Mouse (Mus musculus) MEL (cell line): ENCODE measurements around the gene Galnt17. TPM values are rescaled to one million over a fixed set of nuclear protein-coding genes. Genes with fewer than 3 reads are reported as not detected.

ENCODE experiments used
- DNase-seq: peaks from one replicate; pipeline ENCODE4 v3.0.0; 2011; ENCODE audit warnings: low read depth, low spot score
- H3K27ac ChIP-seq: 2 replicates; pipeline ENCODE4 v1.5.1; 2012; ENCODE audit warnings: low read depth, mild to moderate bottlenecking, control low read depth, low read length, moderate library complexity; ENCODE audit not compliant: control insufficient read depth
- H3K27me3 ChIP-seq, 2 experiments: fragments of 150-350 bp in 1 of 2; sonication (generic) in 1 of 2; 2 replicates each; pipeline ENCODE4 v1.6.1; 2012; ENCODE audit warnings: low read length in 2 of 2, mild to moderate bottlenecking in 2 of 2, improper control_type of control experiment in 1 of 2, moderate library complexity in 1 of 2; ENCODE audit not compliant: insufficient read depth in 2 of 2, control insufficient read depth in 1 of 2
- H3K36me3 ChIP-seq, 2 experiments: 2 replicates each; pipeline ENCODE4 v1.6.1; 2012 to 2014; ENCODE audit warnings: low read length in 2 of 2, improper control_type of control experiment in 1 of 2, inconsistent platforms in 1 of 2, mild to moderate bottlenecking in 1 of 2; ENCODE audit not compliant: insufficient read depth in 2 of 2, control insufficient read depth in 1 of 2
- H3K4me1 ChIP-seq, 2 experiments: fragments of 150-350 bp in 1 of 2; sonication (generic) in 1 of 2; 2 replicates each; pipeline ENCODE4 v1.6.1; 2012; ENCODE audit warnings: low read length in 2 of 2, improper control_type of control experiment in 1 of 2, mild to moderate bottlenecking in 1 of 2; ENCODE audit not compliant: insufficient read depth in 2 of 2, control insufficient read depth in 1 of 2
- H3K4me3 ChIP-seq, 2 experiments: fragments of 150-350 bp in 1 of 2; sonication (generic) in 1 of 2; 2 replicates each; pipeline ENCODE4 v1.5.1; 2012; ENCODE audit warnings: low read depth in 2 of 2, low read length in 2 of 2, mild to moderate bottlenecking in 2 of 2, moderate library complexity in 2 of 2, control low read depth in 1 of 2, improper control_type of control experiment in 1 of 2; ENCODE audit not compliant: control insufficient read depth in 1 of 2, insufficient read depth in 1 of 2
- H3K79me2 ChIP-seq: 2 replicates; pipeline ENCODE4 v1.6.1; 2012; ENCODE audit warnings: mild to moderate bottlenecking, low read length, moderate library complexity; ENCODE audit not compliant: control insufficient read depth, poor library complexity, insufficient read depth
- H3K9ac ChIP-seq: 2 replicates; pipeline ENCODE4 v1.6.1; 2012; ENCODE audit warnings: low read depth, mild to moderate bottlenecking, control low read depth, low read length, moderate library complexity; ENCODE audit not compliant: control insufficient read depth, poor library complexity, severe bottlenecking
- H3K9me3 ChIP-seq: fragments of 150-350 bp; sonication (generic); replicated peaks from 2 replicates; pipeline ENCODE4 v1.6.1; 2012; ENCODE audit warnings: mild to moderate bottlenecking, low read length, improper control_type of control experiment, moderate library complexity; ENCODE audit not compliant: insufficient read depth
- CHD2 ChIP-seq: IDR thresholded peaks from 2 replicates; pipeline ENCODE4 v1.6.1; 2011; ENCODE audit warnings: low read length, improper control_type of control experiment
- CTCF ChIP-seq, 3 experiments: IDR thresholded peaks in 2 of 3; conservative IDR thresholded peaks in 1 of 3; 2 replicates each; pipeline ENCODE4 v1.5.1; 2011 to 2012; ENCODE audit warnings: low read length in 3 of 3, low read depth in 2 of 3, mild to moderate bottlenecking in 2 of 3, improper control_type of control experiment in 1 of 3, inconsistent platforms in 1 of 3, mixed read lengths in 1 of 3, moderate library complexity in 1 of 3; ENCODE audit not compliant: control insufficient read depth in 1 of 3, insufficient read depth in 1 of 3, poor library complexity in 1 of 3, severe bottlenecking in 1 of 3
- ELF1 ChIP-seq: IDR thresholded peaks from 2 replicates; pipeline ENCODE4 v1.6.1; 2014; ENCODE audit warnings: low read depth, mild to moderate bottlenecking, inconsistent platforms, low read length, improper control_type of control experiment, moderate library complexity
- EP300 ChIP-seq, 2 experiments: IDR thresholded peaks; 2 replicates each; pipeline ENCODE4 v1.6.1; 2011; ENCODE audit warnings: improper control_type of control experiment in 2 of 2, low read length in 2 of 2, low read depth in 1 of 2, mild to moderate bottlenecking in 1 of 2
- ETS1 ChIP-seq: IDR thresholded peaks from 2 replicates; pipeline ENCODE4 v1.6.1; 2012; ENCODE audit warnings: low read depth, mild to moderate bottlenecking, inconsistent platforms, low read length, improper control_type of control experiment, moderate library complexity
- GABPA ChIP-seq: IDR thresholded peaks from 2 replicates; pipeline ENCODE4 v1.6.1; 2012; ENCODE audit warnings: low read depth, mild to moderate bottlenecking, inconsistent platforms, low read length, improper control_type of control experiment, moderate library complexity
- GATA1 ChIP-seq: IDR thresholded peaks from 2 replicates; pipeline ENCODE4 v1.6.1; 2011; ENCODE audit warnings: low read depth, low read length, improper control_type of control experiment
- HCFC1 ChIP-seq: IDR thresholded peaks from 2 replicates; pipeline ENCODE4 v1.6.1; 2012; ENCODE audit warnings: low read depth, mild to moderate bottlenecking, inconsistent platforms, low read length, improper control_type of control experiment, moderate library complexity
- MAX ChIP-seq: IDR thresholded peaks from 2 replicates; pipeline ENCODE4 v1.6.1; 2011; ENCODE audit warnings: low read length, improper control_type of control experiment
- MAZ ChIP-seq: IDR thresholded peaks from 2 replicates; pipeline ENCODE4 v1.6.1; 2012; ENCODE audit warnings: low read depth, mild to moderate bottlenecking, inconsistent platforms, low read length, improper control_type of control experiment
- MXI1 ChIP-seq: IDR thresholded peaks from 2 replicates; pipeline ENCODE4 v1.6.1; 2011; ENCODE audit warnings: mild to moderate bottlenecking, low read depth, low read length, improper control_type of control experiment
- MYB ChIP-seq: IDR thresholded peaks from 2 replicates; pipeline ENCODE4 v1.6.1; 2011; ENCODE audit warnings: mild to moderate bottlenecking, low read depth, low read length, improper control_type of control experiment
- MYC ChIP-seq: IDR thresholded peaks from 2 replicates; pipeline ENCODE4 v1.6.1; 2011; ENCODE audit warnings: low read depth, mild to moderate bottlenecking, low read length, improper control_type of control experiment, moderate library complexity
- NELFE ChIP-seq: IDR thresholded peaks from 2 replicates; pipeline ENCODE4 v1.6.1; 2011; ENCODE audit warnings: low read depth, low read length, improper control_type of control experiment
- NRF1 ChIP-seq: IDR thresholded peaks from 2 replicates; pipeline ENCODE4 v1.6.1; 2014; ENCODE audit warnings: low read depth, mild to moderate bottlenecking, inconsistent platforms, low read length, improper control_type of control experiment, moderate library complexity; ENCODE audit not compliant: poor library complexity, insufficient read depth, severe bottlenecking
- POLR2A ChIP-seq, 2 experiments: IDR thresholded peaks; 2 replicates each; pipeline ENCODE4 v1.6.1; 2011 to 2012; ENCODE audit warnings: low read length in 2 of 2, mild to moderate bottlenecking in 2 of 2, control low read depth in 1 of 2, improper control_type of control experiment in 1 of 2, low read depth in 1 of 2, moderate library complexity in 1 of 2; ENCODE audit not compliant: control insufficient read depth in 1 of 2, insufficient read depth in 1 of 2, poor library complexity in 1 of 2
- POLR2AphosphoS2 ChIP-seq: IDR thresholded peaks from 2 replicates; pipeline ENCODE4 v1.6.1; 2011; ENCODE audit warnings: low read length, improper control_type of control experiment
- POLR2AphosphoS5 ChIP-seq: IDR thresholded peaks from 2 replicates; pipeline ENCODE4 v1.6.1; 2012; ENCODE audit warnings: low read depth, borderline replicate concordance, mild to moderate bottlenecking, inconsistent platforms, low read length, moderate library complexity, mixed read lengths
- SIN3A ChIP-seq: IDR thresholded peaks from 2 replicates; pipeline ENCODE4 v1.6.1; 2012; ENCODE audit warnings: low read length, improper control_type of control experiment, inconsistent platforms
- SMC3 ChIP-seq: IDR thresholded peaks from 2 replicates; pipeline ENCODE4 v1.6.1; 2011; ENCODE audit warnings: low read depth, low read length, improper control_type of control experiment
- TAL1 ChIP-seq: IDR thresholded peaks from 2 replicates; pipeline ENCODE4 v1.6.1; 2012; ENCODE audit warnings: mild to moderate bottlenecking, inconsistent platforms, low read length, moderate library complexity, mixed read lengths
- USF2 ChIP-seq, 2 experiments: IDR thresholded peaks; 2 replicates each; pipeline ENCODE4 v1.6.1; 2011 to 2012; ENCODE audit warnings: improper control_type of control experiment in 2 of 2, low read length in 2 of 2, borderline replicate concordance in 1 of 2, inconsistent platforms in 1 of 2, low read depth in 1 of 2, mild to moderate bottlenecking in 1 of 2; ENCODE audit not compliant: insufficient read depth in 1 of 2
- ZC3H11A ChIP-seq: IDR thresholded peaks from 2 replicates; pipeline ENCODE4 v1.6.1; 2012; ENCODE audit warnings: low read depth, mild to moderate bottlenecking, inconsistent platforms, low read length, improper control_type of control experiment
- polyA plus RNA-seq, 2 experiments: library from polyadenylated mRNA; stranded (reverse) in 1 of 2; unstranded in 1 of 2; fragments of >175 nt in 1 of 2; fragments of >200 nt in 1 of 2; gene quantifications; 2 replicates each; pipeline versions ENCODE4 v1.2.1 to v1.2.4; 2012; ENCODE audit warnings: low replicate concordance in 2 of 2, low read depth in 1 of 2; ENCODE audit not compliant: insufficient read length in 2 of 2, insufficient read depth in 1 of 2, missing spikeins in 1 of 2
- total RNA-seq: library from RNA; depleted of rRNA; stranded (reverse); fragments of 300-350 nt; gene quantifications from 2 replicates; pipeline ENCODE4 v1.2.3, GENCODE M21; 2012

The Galnt17 gene
- total and polyA plus RNA-seq, 3 experiments = not detected

- Histone ChIP-seq H3K27me3 (no peaks in the 10 kb centered on the region), H3K9ac (no peak overlapping the region), H3K4me3 (no peak overlapping the region), H3K4me1 (no peaks in the 10 kb centered on the region), H3K79me2 (no peaks in the 10 kb centered on the region), H3K9me3 (no peaks in the 10 kb centered on the region), H3K36me3 (no peaks in the 10 kb centered on the region), H3K27ac (no peak overlapping the region)
- DNase-seq = no peak
- TF ChIP-seq SMC3 = no peak
- no peak for TF ChIP-seq MYC
- no peak for TF ChIP-seq EP300 (IDR thresholded peaks at IDR 0.05; ENCODE audit: low read depth in 1 of 2, low read length in 2 of 2)
- TF ChIP-seq GATA1 = no peak
- TF ChIP-seq POLR2AphosphoS2 = no peak
- TF ChIP-seq ZC3H11A = no peak
Observed at GRCm38 (mm10) chr5:131264145-131264544, 44.2 kb downstream of the Galnt17 start.

GRCm38 (mm10) chr5:131250701-131251636 is 57.3 kb downstream of the Galnt17 start:
- TF ChIP-seq MAZ = no peak
- no peak for TF ChIP-seq SIN3A
- no peak for TF ChIP-seq ELF1
- no peak for TF ChIP-seq MYC
- no peak for TF ChIP-seq TAL1
- TF ChIP-seq NRF1 = no peak
- no peak for TF ChIP-seq NELFE
- no peak for TF ChIP-seq GABPA
- TF ChIP-seq POLR2A (IDR thresholded peaks at IDR 0.05; ENCODE audit: control insufficient read depth in 1 of 2, insufficient read depth in 1 of 2, low read depth in 1 of 2, low read length in 2 of 2, poor library complexity in 1 of 2) = no peak
- no peak for TF ChIP-seq MAX
- TF ChIP-seq MXI1 = no peak
- no peak for TF ChIP-seq HCFC1
- TF ChIP-seq CHD2 = no peak
- no peak for TF ChIP-seq ETS1
- TF ChIP-seq CTCF (IDR thresholded peaks at IDR 0.05 in 2 of 3, conservative IDR thresholded peaks at IDR 0.05 in 1 of 3; ENCODE audit: control insufficient read depth in 1 of 3, insufficient read depth in 1 of 3, low read depth in 2 of 3, low read length in 3 of 3, poor library complexity in 1 of 3, severe bottlenecking in 1 of 3) = no peak
- no peak for TF ChIP-seq MYB
- no peak for TF ChIP-seq POLR2AphosphoS5
- no peak for TF ChIP-seq USF2 (IDR thresholded peaks at IDR 0.05; ENCODE audit: borderline replicate concordance in 1 of 2, insufficient read depth in 1 of 2, low read depth in 1 of 2, low read length in 2 of 2)
- no peak for DNase-seq

More at GRCm38 (mm10) chr5:131250701-131251636, 57.3 kb downstream of the Galnt17 start:
- H3K36me3 ChIP-seq = no peaks in the 10 kb centered on the region
- no peaks in the 10 kb centered on the region for H3K4me1 ChIP-seq
- H3K27ac ChIP-seq = no peak overlapping the region
- H3K9ac ChIP-seq = no peak overlapping the region
- H3K9me3 ChIP-seq = no peaks in the 10 kb centered on the region
- H3K4me3 ChIP-seq = no peak overlapping the region
- no peaks in the 10 kb centered on the region for H3K79me2 ChIP-seq
- no peaks in the 10 kb centered on the region for H3K27me3 ChIP-seq
